Mouse (Mus musculus) lung, postnatal 0 days (tissue): ENCODE data around the gene Kirrel2. TPM values are rescaled to one million over a fixed set of nuclear protein-coding genes. Genes with fewer than 3 reads are reported as not detected.

ENCODE experiments used
- ATAC-seq: fragments of 200-750 bp; cut with Nextera tagmentation; 2 replicates; pipeline ENCODE4 v1.8.0; 2017; ENCODE audit warnings: moderate library complexity
- DNase-seq: peaks from one replicate; pipeline ENCODE4 v3.0.0-alpha.2; 2016; ENCODE audit warnings: low spot score
- H3K27ac ChIP-seq: fragments of 300-500 bp; sonication (generic); 2 replicates; pipeline ENCODE4 v1.5.1; 2014; ENCODE audit warnings: antibody characterized with exemption, mild to moderate bottlenecking, low read length, mixed read lengths
- H3K27me3 ChIP-seq: fragments of 300-500 bp; sonication (generic); replicated peaks from 2 replicates; pipeline ENCODE4 v1.6.1; 2014; ENCODE audit warnings: low read length, mixed read lengths; ENCODE audit not compliant: insufficient read depth
- H3K36me3 ChIP-seq: fragments of 300-500 bp; sonication (generic); 2 replicates; pipeline ENCODE4 v1.6.1; 2014; ENCODE audit warnings: low read length, mixed read lengths; ENCODE audit not compliant: insufficient read depth
- H3K4me1 ChIP-seq: fragments of 300-500 bp; sonication (generic); 2 replicates; pipeline ENCODE4 v1.6.1; 2014; ENCODE audit warnings: antibody characterized with exemption, low read depth, low read length, mixed read lengths; ENCODE audit not compliant: insufficient read depth
- H3K4me2 ChIP-seq: fragments of 300-500 bp; sonication (generic); replicated peaks from 2 replicates; pipeline ENCODE4 v1.6.1; 2014; ENCODE audit warnings: low read depth, mild to moderate bottlenecking, low read length, moderate library complexity, mixed read lengths
- H3K4me3 ChIP-seq: fragments of 300-500 bp; sonication (generic); 2 replicates; pipeline ENCODE4 v1.5.1; 2014; ENCODE audit warnings: low read depth, low read length
- H3K9ac ChIP-seq: fragments of 300-500 bp; sonication (generic); replicated peaks from 2 replicates; pipeline ENCODE4 v1.6.1; 2014; ENCODE audit warnings: low read depth, mild to moderate bottlenecking
- H3K9me3 ChIP-seq: fragments of 300-500 bp; sonication (generic); 2 replicates; pipeline ENCODE4 v1.6.1; 2016; ENCODE audit warnings: low read length, mixed read lengths
- CTCF ChIP-seq: IDR thresholded peaks from 2 replicates; pipeline ENCODE4 v1.5.1; 2016; ENCODE audit warnings: antibody characterized with exemption, mild to moderate bottlenecking
- EP300 ChIP-seq: IDR thresholded peaks from 2 replicates; pipeline ENCODE4 v1.6.1; 2016; ENCODE audit warnings: antibody characterized with exemption, mild to moderate bottlenecking, control low read depth
- WGBS: fragments of 180-500 bp; shearing (Covaris S2); extraction: QIAGEN DNeasy Blood & Tissue Kit; methylation state at CpG from one replicate; pipeline ENCODE4 v1.1.7; 2014; 5-methylcytosine and 5-hydroxymethylcytosine counted together
- polyA plus RNA-seq: library from polyadenylated mRNA; unstranded; fragments of >200 nt; fragmentation: Nextera tagmentation; extraction: Ambion mirVana; gene quantifications from 2 replicates; pipeline ENCODE4 v1.2.1, GENCODE M21; 2015

Kirrel2 gene
- polyA plus RNA-seq, 1 experiment from 2014 or later = not detected

GRCm38 (mm10) chr7:30443696-30444095 lies 13.8 kb downstream of the Kirrel2 start:
- Histone ChIP-seq H3K27me3 (no peaks in the 10 kb centered on the region), H3K4me1 (no peaks in the 10 kb centered on the region)
- no peak for ATAC-seq

GRCm38 (mm10) chr7:30440697-30441096 lies 16.8 kb downstream of the Kirrel2 start:
- no peaks in the 10 kb centered on the region for H3K9me3 ChIP-seq
- H3K27me3 ChIP-seq = no peaks in the 10 kb centered on the region
- H3K9ac ChIP-seq = no peak overlapping the region
- H3K4me3 ChIP-seq = no peak overlapping the region
- H3K4me2 ChIP-seq = no peak overlapping the region
- no peaks in the 10 kb centered on the region for H3K36me3 ChIP-seq
- 43% methylated on average over 2 of the region's 5 CpGs for WGBS
- TF ChIP-seq EP300 (no peak), CTCF (peak; percentile 80)
- peak; percentile 42 for DNase-seq
- no peak for ATAC-seq
- no peaks in the 10 kb centered on the region for H3K4me1 ChIP-seq
- H3K27ac ChIP-seq = no peak overlapping the region

More at GRCm38 (mm10) chr7:30443696-30444095, 13.8 kb downstream of the Kirrel2 start:
- no peak for DNase-seq
- TF ChIP-seq CTCF = no peak
- TF ChIP-seq EP300 = no peak
- peak overlapping the region; percentile 88; the same call in 1 of the 2 replicates for H3K4me2 ChIP-seq
- no peaks in the 10 kb centered on the region for H3K36me3 ChIP-seq
- H3K4me3 ChIP-seq = no peak overlapping the region
- 23% methylated on average over 9 of the region's 9 CpGs for WGBS
- no peak overlapping the region for H3K27ac ChIP-seq
- no peak overlapping the region for H3K9ac ChIP-seq
- no peaks in the 10 kb centered on the region for H3K9me3 ChIP-seq

- Histone ChIP-seq H3K4me3 (no peak overlapping the region), H3K27me3 (no peaks in the 10 kb centered on the region), H3K27ac (no peak overlapping the region), H3K9me3 (no peaks in the 10 kb centered on the region), H3K36me3 (no peaks in the 10 kb centered on the region), H3K4me2 (no peak overlapping the region), H3K4me1 (no peaks in the 10 kb centered on the region), H3K9ac (no peak overlapping the region)
- TF ChIP-seq EP300 (no peak), CTCF (no peak)
- no peak for ATAC-seq
- DNase-seq = no peak
- 82% methylated on average over 13 of the region's 13 CpGs for WGBS
Observed at GRCm38 (mm10) chr7:30439734-30440133, 17.8 kb downstream of the Kirrel2 start.

GRCm38 (mm10) chr7:30436879-30437278 lies 20.6 kb downstream of the Kirrel2 start:
- H3K4me1 ChIP-seq = no peaks in the 10 kb centered on the region
- whole genome bisulfite sequencing = 24% methylated on average over 10 of the region's 10 CpGs
- no peaks in the 10 kb centered on the region for H3K27me3 ChIP-seq
- H3K9ac ChIP-seq = no peak overlapping the region
- no peak overlapping the region for H3K4me3 ChIP-seq
- H3K9me3 ChIP-seq = no peaks in the 10 kb centered on the region
- no peak overlapping the region for H3K4me2 ChIP-seq
- TF ChIP-seq CTCF (no peak), EP300 (no peak)
- no peaks in the 10 kb centered on the region for H3K36me3 ChIP-seq
- ATAC-seq (no peak), DNase-seq (no peak)
- H3K27ac ChIP-seq = no peak overlapping the region

- H3K4me2 ChIP-seq = no peak overlapping the region
- WGBS = 42% methylated on average over 9 of the region's 9 CpGs
- H3K4me3 ChIP-seq = no peak overlapping the region
- H3K9ac ChIP-seq = no peak overlapping the region
- DNase-seq (no peak), ATAC-seq (no peak)
- no peaks in the 10 kb centered on the region for H3K4me1 ChIP-seq
- H3K27me3 ChIP-seq = no peaks in the 10 kb centered on the region
- no peak overlapping the region for H3K27ac ChIP-seq
- no peak for TF ChIP-seq EP300
- TF ChIP-seq CTCF = no peak
- H3K36me3 ChIP-seq = no peaks in the 10 kb centered on the region
- no peaks in the 10 kb centered on the region for H3K9me3 ChIP-seq
Observed at GRCm38 (mm10) chr7:30435156-30435555, 22.3 kb downstream of the Kirrel2 start.

- Histone ChIP-seq H3K4me1 (no peaks in the 10 kb centered on the region), H3K9ac (no peak overlapping the region), H3K36me3 (no peaks in the 10 kb centered on the region), H3K9me3 (no peaks in the 10 kb centered on the region), H3K4me2 (no peak overlapping the region), H3K27ac (no peak overlapping the region), H3K4me3 (no peak overlapping the region), H3K27me3 (no peaks in the 10 kb centered on the region)
- TF ChIP-seq CTCF (no peak), EP300 (no peak)
- no peak for ATAC-seq
- 70% methylated on average over 10 of the region's 10 CpGs for WGBS
- no peak for DNase-seq
Observed at GRCm38 (mm10) chr7:30434701-30435100, 22.8 kb downstream of the Kirrel2 start.

- under 1% methylated on average over 10 of the region's 10 CpGs for WGBS
- no peaks in the 10 kb centered on the region for H3K27me3 ChIP-seq
- H3K9ac ChIP-seq = no peak overlapping the region
- DNase-seq (peak; percentile 70), ATAC-seq (no peak)
- no peaks in the 10 kb centered on the region for H3K4me1 ChIP-seq
- no peaks in the 10 kb centered on the region for H3K9me3 ChIP-seq
- H3K4me3 ChIP-seq = no peak overlapping the region
- no peaks in the 10 kb centered on the region for H3K36me3 ChIP-seq
- no peak for TF ChIP-seq CTCF
- TF ChIP-seq EP300 = no peak
- no peak overlapping the region for H3K4me2 ChIP-seq
- no peak overlapping the region for H3K27ac ChIP-seq
Observed at GRCm38 (mm10) chr7:30434238-30434637, 23.3 kb downstream of the Kirrel2 start.
